Mouse (Mus musculus) forebrain, embryonic 15.5 days (tissue): Measurements from ENCODE around the gene Emsy. TPM values are rescaled to one million over a fixed set of nuclear protein-coding genes. Genes with fewer than 3 reads are reported as not detected.
A peak's percentile ranks its signal among the peaks of the same experiment; 100 is the strongest.

Experiments used
- ATAC-seq: fragments of 200-750 bp; cut with Nextera tagmentation; replicated peaks from 2 replicates; pipeline ENCODE4 v1.8.0; 2017; ENCODE audit warnings: mild to moderate bottlenecking, moderate TSS enrichment, moderate library complexity
- H3K27ac ChIP-seq: fragments of 300-500 bp; sonication (generic); replicated peaks from 2 replicates; pipeline ENCODE4 v1.5.1; 2015; ENCODE audit warnings: mild to moderate bottlenecking, inconsistent platforms
- H3K27me3 ChIP-seq: fragments of 300-500 bp; sonication (generic); 2 replicates; pipeline ENCODE4 v1.6.1; 2015; ENCODE audit warnings: inconsistent platforms
- H3K36me3 ChIP-seq: fragments of 300-500 bp; sonication (generic); 2 replicates; pipeline ENCODE4 v1.6.1; 2015; ENCODE audit warnings: mild to moderate bottlenecking, inconsistent platforms
- H3K4me1 ChIP-seq: fragments of 300-500 bp; sonication (generic); 2 replicates; pipeline ENCODE4 v1.6.1; 2015; ENCODE audit warnings: inconsistent platforms
- H3K4me2 ChIP-seq: fragments of 300-500 bp; sonication (generic); replicated peaks from 2 replicates; pipeline ENCODE4 v1.6.1; 2015; ENCODE audit warnings: mild to moderate bottlenecking, inconsistent platforms
- H3K4me3 ChIP-seq: fragments of 300-500 bp; sonication (generic); 2 replicates; pipeline ENCODE4 v1.5.1; 2015; ENCODE audit warnings: mild to moderate bottlenecking, inconsistent platforms
- H3K9ac ChIP-seq: fragments of 300-500 bp; sonication (generic); replicated peaks from 2 replicates; pipeline ENCODE4 v1.6.1; 2015; ENCODE audit warnings: mild to moderate bottlenecking, inconsistent platforms
- H3K9me3 ChIP-seq: fragments of 300-500 bp; sonication (generic); 2 replicates; pipeline ENCODE4 v1.6.1; 2016; ENCODE audit warnings: inconsistent platforms
- WGBS: fragments of 180-500 bp; shearing (Covaris S2); methylation state at CpG from one replicate; pipeline ENCODE4 v1.1.7; 2015; ENCODE audit warnings: mixed read lengths; 5-methylcytosine and 5-hydroxymethylcytosine counted together
- polyA plus RNA-seq: library from polyadenylated mRNA; unstranded; fragments of >200 nt; fragmentation: Nextera tagmentation; extraction: Ambion mirVana; gene quantifications from 2 replicates; pipeline ENCODE4 v1.2.1, GENCODE M21; 2015

The Emsy gene
- polyA plus RNA-seq, 1 experiment from 2014 or later: 35.3 TPM

DNA sequence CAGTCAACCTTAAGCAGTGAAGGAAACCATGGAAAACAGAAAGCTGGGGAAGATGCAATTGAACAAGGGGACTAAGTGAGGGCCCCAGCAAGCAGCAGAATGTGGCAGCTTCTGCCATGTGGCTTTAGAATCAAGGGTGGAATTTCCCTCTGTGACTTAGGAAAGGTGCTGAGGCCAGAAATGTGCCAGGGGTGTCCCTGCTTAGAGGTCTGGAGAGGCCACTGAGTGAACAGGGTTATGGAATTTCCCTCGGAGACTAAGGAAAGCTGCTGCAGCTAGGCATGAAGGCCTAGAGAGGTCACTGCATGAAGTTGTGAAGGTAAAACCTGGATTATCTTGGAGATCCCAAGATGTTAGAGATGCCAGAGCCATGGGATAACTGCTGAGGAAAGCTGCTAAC lies 33.5 kb upstream of the Emsy start:
- Histone ChIP-seq H3K4me2 (no peak overlapping the region), H3K36me3 (no peaks in the 10 kb centered on the region), H3K9me3 (no peaks in the 10 kb centered on the region), H3K27me3 (no peaks in the 10 kb centered on the region), H3K27ac (no peak overlapping the region), H3K9ac (no peak overlapping the region), H3K4me3 (no peak overlapping the region), H3K4me1 (peaks cover 13% of the 10 kb centered on the region)
- 90% methylated on average over 1 of the region's 1 CpGs for WGBS
- ATAC-seq: no peak

DNA sequence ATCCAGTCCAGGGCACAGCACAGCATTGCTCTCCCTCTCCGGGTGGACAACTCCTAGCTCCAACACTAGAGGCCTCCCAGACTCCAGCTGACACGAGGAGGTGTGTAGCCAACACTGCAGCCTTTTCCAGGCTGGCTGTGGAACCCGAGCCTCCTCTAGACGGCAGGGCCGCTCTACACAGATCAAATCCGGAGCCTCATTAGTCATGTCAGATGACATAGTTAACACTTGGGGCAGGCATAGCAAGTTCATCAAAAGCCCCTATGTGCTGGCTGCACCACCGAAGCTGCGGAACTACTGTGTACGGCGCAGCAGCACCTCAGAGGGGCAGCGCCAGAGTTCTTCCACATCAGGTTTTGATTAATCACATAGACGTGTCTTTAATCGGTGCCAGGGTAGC lies 29.3 kb upstream of the Emsy start:
- H3K4me2 ChIP-seq: no peak overlapping the region

DNA sequence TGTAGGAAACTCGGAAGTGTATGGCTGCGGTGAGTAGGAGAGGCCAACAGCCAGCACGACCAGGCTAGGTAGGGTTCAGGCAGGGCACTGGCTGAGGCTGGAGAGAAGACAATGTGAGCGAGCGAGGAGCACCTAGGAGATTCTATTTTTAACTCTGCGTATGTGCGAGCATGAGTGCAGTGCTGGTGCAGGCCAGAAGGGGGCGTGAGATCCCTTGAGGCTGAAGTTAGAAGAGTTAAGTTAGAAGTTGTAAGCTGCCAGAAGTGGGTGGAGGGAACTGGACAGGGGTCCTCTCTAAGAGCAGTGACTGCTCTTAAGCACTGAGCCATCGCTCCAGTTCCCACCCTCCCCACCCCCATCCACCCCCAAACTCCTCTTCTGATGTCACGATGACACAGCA lies 26.2 kb upstream of the Emsy start:
- no peak overlapping the region for H3K27ac ChIP-seq
- H3K27me3 ChIP-seq: no peaks in the 10 kb centered on the region
- no peak overlapping the region for H3K4me3 ChIP-seq
- H3K4me2 ChIP-seq: no peak overlapping the region
- no peaks in the 10 kb centered on the region for H3K9me3 ChIP-seq
- 92% methylated on average over 10 of the region's 10 CpGs for WGBS
- H3K4me1 ChIP-seq: 0 out of 2 replicates have a peak, but pooled peaks cover 9% of the 10 kb centered on the region
- H3K9ac ChIP-seq: no peak overlapping the region
- no peaks in the 10 kb centered on the region for H3K36me3 ChIP-seq
- ATAC-seq: no peak

More for the DNA sequence above, 29.3 kb upstream of the Emsy start:
- H3K27ac ChIP-seq: no peak overlapping the region
- H3K27me3 ChIP-seq: no peaks in the 10 kb centered on the region
- H3K9ac ChIP-seq: no peak overlapping the region
- H3K36me3 ChIP-seq: no peaks in the 10 kb centered on the region
- 0 out of 2 replicates have a peak, but pooled peaks cover 9% of the 10 kb centered on the region for H3K4me1 ChIP-seq
- no peak overlapping the region for H3K4me3 ChIP-seq
- 50% methylated on average over 13 of the region's 13 CpGs for WGBS
- H3K9me3 ChIP-seq: no peaks in the 10 kb centered on the region
- 0 out of 2 replicates have a peak, but pooled peaks have one; percentile 29 for ATAC-seq

DNA sequence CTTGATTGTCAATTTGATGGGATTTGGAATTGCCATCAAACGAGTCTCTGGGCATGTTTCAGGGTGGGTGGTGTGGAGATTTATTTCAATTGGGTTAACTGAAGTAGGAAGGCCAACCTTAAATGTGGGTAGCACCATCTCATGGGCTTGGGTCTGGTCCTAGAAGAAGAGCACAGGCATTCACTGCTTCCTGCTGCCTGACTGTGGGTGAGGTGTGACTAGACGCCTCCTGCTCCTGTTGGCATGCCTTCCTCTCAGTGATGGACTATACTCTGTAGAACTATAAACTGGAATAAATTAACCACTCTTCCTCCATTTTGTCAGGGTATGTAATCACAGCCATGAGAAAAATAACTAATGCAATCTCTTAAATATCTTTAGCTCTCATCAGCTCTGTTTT lies 24.1 kb upstream of the Emsy start:
- Histone ChIP-seq H3K9ac (no peak overlapping the region), H3K4me1 (0 out of 2 replicates have a peak, but pooled peaks cover 6% of the 10 kb centered on the region), H3K36me3 (no peaks in the 10 kb centered on the region), H3K4me2 (no peak overlapping the region), H3K9me3 (no peaks in the 10 kb centered on the region), H3K27ac (no peak overlapping the region), H3K4me3 (no peak overlapping the region), H3K27me3 (no peaks in the 10 kb centered on the region)
- WGBS: 75% methylated on average over 2 of the region's 2 CpGs
- no peak for ATAC-seq

DNA sequence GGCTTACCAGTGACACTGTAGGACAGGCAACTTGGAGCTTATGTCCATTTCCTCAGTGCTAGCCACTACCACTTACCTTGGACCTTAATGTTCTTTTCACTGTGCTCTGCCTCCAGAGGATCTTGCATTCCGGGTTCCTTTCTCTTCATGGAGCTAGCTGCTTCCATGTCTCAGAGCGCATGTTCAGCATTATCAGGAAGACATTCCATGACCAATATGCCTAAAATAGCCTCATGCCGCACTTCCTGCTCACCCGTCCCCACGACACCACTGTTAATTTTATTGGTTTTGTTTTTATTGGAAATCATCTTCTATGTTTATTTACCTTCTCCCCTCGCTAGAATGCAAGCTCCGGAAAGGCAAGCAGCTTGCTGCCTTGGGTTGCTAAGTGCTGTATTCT lies 21.9 kb upstream of the Emsy start:
- 81% methylated on average over 7 of the region's 7 CpGs for WGBS
- no peak overlapping the region for H3K4me2 ChIP-seq

DNA sequence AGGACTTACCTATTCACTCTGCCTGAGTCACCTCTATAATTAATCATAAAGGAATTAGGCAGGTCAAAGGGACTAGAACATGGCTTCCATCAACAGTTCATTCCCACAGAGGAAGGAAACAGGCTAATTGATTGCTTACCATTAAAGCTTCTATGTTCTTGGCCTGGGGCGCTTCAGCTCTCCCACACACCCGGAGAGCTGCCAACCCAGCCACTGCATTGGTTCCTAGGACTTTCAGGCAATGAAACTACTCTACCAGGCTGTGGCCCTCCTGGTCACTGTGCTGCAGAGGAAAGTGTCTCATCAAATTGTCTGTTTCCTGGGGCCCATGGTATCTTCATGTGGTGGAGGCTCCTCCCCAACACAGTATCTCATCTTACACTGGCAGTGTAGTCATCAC lies 20.9 kb upstream of the Emsy start:
- no peak overlapping the region for H3K27ac ChIP-seq
- H3K9me3 ChIP-seq: no peaks in the 10 kb centered on the region
- H3K4me1 ChIP-seq: no peaks in the 10 kb centered on the region
- 87% methylated on average over 2 of the region's 2 CpGs for WGBS
- no peak for ATAC-seq
- H3K9ac ChIP-seq: no peak overlapping the region
- H3K4me2 ChIP-seq: no peak overlapping the region
- H3K36me3 ChIP-seq: no peaks in the 10 kb centered on the region
- no peaks in the 10 kb centered on the region for H3K27me3 ChIP-seq
- no peak overlapping the region for H3K4me3 ChIP-seq

More for the DNA sequence above, 21.9 kb upstream of the Emsy start:
- Histone ChIP-seq H3K9me3 (no peaks in the 10 kb centered on the region), H3K36me3 (no peaks in the 10 kb centered on the region), H3K9ac (no peak overlapping the region), H3K4me1 (no peaks in the 10 kb centered on the region), H3K27me3 (no peaks in the 10 kb centered on the region), H3K4me3 (no peak overlapping the region), H3K27ac (no peak overlapping the region)
- no peak for ATAC-seq

DNA sequence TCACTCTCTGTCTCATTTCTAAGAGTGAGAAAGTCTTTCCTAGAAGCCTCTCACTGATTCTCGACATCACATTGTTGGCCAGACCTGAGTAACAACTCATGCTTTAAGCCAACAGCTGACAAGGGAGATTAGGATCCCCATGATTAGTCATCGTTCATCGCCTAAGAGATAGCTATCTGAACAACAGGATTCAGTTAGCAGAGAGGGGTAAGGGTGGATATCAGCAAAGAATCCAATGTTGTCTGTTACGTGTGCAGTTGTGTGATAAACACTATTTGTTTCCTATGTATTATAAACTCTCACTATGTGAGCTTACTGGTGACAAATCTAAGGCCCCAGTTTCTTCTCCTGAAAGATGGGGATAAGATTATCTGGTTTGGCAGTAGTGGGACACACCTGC lies 17.8 kb upstream of the Emsy start:
- Histone ChIP-seq H3K27ac (no peak overlapping the region), H3K4me1 (no peaks in the 10 kb centered on the region), H3K9me3 (no peaks in the 10 kb centered on the region), H3K27me3 (no peaks in the 10 kb centered on the region), H3K4me2 (no peak overlapping the region), H3K4me3 (no peak overlapping the region), H3K9ac (no peak overlapping the region), H3K36me3 (no peaks in the 10 kb centered on the region)
- 84% methylated on average over 4 of the region's 4 CpGs for WGBS
- no peak for ATAC-seq

DNA sequence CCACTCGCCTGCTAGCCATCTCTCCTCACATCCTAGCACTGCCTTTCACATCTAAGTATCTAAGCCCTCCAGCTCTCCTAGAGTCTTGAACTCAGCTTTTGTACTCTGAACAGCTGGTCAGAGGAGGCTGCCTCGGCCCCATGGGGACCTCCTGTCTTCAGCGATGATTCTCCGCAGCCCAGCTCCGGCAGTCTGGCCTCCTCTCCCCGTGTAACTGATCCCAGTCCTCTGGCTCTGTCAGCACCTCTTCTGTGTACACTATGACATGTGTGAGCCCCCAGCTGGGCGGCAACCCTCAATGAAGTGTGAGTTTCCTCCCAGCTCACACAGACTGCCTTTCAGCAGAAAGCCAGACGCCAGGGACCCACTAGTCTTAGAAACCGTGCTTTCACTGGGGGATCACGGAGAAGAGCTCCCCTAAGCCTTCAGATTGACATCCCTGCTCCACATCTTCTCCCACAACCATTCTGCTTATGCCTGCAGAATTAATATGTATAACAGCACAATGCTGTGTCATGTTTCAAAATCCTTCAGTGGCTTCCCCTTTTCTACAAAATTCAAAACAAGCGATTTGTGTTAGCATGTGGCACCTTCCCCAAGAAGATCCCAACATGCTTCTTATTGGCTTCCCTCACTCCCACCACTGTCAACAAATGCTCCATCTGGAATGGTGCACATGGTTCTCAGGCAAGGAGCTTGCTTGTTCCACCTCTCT lies 15.8 kb upstream of the Emsy start:
- H3K4me1 ChIP-seq: no peaks in the 10 kb centered on the region
- H3K4me2 ChIP-seq: no peak overlapping the region
- H3K27me3 ChIP-seq: no peaks in the 10 kb centered on the region
- no peak for ATAC-seq
- no peak overlapping the region for H3K27ac ChIP-seq
- H3K4me3 ChIP-seq: no peak overlapping the region
- 69% methylated on average over 11 of the region's 11 CpGs for WGBS
- H3K9ac ChIP-seq: no peak overlapping the region
- H3K9me3 ChIP-seq: no peaks in the 10 kb centered on the region
- no peaks in the 10 kb centered on the region for H3K36me3 ChIP-seq

DNA sequence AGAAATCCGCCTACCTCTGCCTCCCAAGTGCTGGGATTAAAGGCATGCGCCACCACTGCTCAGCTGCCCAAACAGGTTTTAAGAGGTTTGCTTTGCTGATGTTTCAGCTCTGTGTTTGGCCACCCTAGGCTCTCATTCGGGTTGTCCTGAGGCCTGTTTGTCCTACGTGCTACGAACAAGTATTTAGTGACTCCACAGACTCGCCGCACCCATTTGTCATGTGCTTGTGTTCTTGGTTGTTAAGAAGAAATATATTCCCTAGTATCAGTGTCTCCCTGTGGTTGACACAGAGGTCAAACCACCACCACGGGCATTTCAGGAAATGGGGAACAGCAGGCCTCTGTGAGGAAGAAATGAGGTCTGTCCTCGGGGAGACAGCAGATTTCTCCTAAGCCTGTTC lies 14.8 kb upstream of the Emsy start:
- no peaks in the 10 kb centered on the region for H3K4me1 ChIP-seq
- no peaks in the 10 kb centered on the region for H3K9me3 ChIP-seq
- no peak overlapping the region for H3K9ac ChIP-seq
- H3K36me3 ChIP-seq: no peaks in the 10 kb centered on the region
- H3K4me2 ChIP-seq: no peak overlapping the region
- no peak for ATAC-seq
- 83% methylated on average over 9 of the region's 9 CpGs for WGBS
- H3K27me3 ChIP-seq: no peaks in the 10 kb centered on the region
- no peak overlapping the region for H3K27ac ChIP-seq
- H3K4me3 ChIP-seq: no peak overlapping the region

DNA sequence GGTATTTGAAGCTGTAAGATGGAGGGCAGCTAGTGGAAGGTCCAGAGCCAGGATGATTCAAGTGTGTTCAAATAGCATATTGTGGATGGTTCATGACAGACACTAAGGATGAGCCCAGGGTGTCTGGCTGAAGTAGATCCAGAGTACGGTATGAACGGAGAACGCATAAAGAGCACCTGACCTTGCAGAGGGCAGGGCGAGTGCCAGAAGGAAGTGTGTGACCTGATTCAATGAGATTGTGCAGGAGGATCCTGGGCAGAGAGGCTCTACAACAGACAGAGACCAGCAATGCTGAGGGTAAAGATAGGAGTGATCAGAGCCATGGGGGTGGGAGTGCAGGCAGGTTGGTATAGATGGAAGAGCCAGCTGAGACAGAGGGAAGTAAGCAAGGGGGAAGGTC lies 14.2 kb upstream of the Emsy start:
- Histone ChIP-seq H3K9me3 (no peaks in the 10 kb centered on the region), H3K9ac (no peak overlapping the region), H3K4me3 (no peak overlapping the region), H3K4me2 (no peak overlapping the region), H3K4me1 (no peaks in the 10 kb centered on the region), H3K27ac (no peak overlapping the region), H3K36me3 (no peaks in the 10 kb centered on the region), H3K27me3 (no peaks in the 10 kb centered on the region)
- 93% methylated on average over 4 of the region's 4 CpGs for WGBS
- no peak for ATAC-seq

DNA sequence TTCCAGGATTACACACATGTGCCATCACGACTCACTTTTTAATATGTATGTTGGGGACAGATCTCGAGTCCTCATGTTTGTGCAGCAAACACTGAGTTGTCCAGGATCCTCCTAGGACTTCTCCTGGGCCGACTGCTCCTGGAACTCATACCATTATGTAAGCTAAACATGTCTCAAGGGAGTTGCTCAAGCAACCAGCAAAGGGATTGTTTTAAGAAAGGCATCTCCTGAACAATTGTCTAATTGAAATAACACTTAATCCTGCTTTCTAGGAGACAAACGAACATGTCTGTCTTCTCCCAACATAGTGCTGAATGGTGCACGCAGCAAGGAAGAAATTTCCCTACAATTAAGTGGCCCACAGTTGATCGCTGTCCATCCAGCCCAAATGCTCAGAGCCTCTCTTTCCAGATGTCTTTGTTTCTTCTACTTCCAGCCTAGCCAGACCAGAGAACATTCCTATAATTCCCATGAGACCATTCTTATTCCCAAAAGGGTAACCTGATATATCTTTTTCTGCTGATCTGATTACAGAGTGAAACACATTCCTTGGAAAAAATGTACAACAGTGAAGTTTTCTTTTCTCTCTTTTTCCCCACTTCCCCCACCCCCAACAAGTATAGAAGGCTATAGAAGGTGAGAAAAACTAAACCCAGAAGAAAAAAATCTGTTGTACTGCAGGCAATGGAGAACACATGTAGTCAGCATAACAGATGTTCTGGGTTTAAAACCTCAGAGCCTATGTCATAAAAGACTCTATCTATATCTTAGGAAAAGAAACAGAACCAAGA lies 11.6 kb upstream of the Emsy start:
- H3K27ac ChIP-seq: no peak overlapping the region
- no peak for ATAC-seq

DNA sequence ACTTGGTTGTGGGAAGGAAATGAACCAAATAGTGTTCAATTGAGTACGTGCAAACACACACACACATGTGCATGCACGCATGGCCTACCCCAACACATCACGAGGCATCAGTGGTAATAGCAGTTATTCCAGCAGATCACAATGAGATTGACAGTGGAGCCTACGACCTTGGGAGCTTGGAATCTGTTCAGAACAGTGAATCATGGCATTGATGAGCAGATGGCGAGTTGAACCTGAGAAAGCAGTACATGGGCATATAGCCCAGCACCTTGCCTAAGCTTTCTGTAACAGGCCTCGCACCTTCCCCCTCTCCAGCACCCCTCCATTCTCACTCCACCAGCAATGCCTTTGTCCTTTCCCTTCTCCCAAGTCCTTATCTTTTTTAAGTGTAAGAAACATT lies 9.1 kb upstream of the Emsy start:
- Histone ChIP-seq H3K27ac (no peak overlapping the region), H3K4me1 (no peaks in the 10 kb centered on the region), H3K9ac (no peak overlapping the region), H3K27me3 (no peaks in the 10 kb centered on the region), H3K36me3 (no peaks in the 10 kb centered on the region), H3K4me2 (no peak overlapping the region), H3K4me3 (no peak overlapping the region), H3K9me3 (no peaks in the 10 kb centered on the region)
- ATAC-seq: no peak
- WGBS: 80% methylated on average over 6 of the region's 6 CpGs

More for the DNA sequence above, 11.6 kb upstream of the Emsy start:
- Histone ChIP-seq H3K4me1 (no peaks in the 10 kb centered on the region), H3K27me3 (no peaks in the 10 kb centered on the region), H3K9ac (no peak overlapping the region), H3K36me3 (no peaks in the 10 kb centered on the region), H3K4me3 (no peak overlapping the region), H3K9me3 (no peaks in the 10 kb centered on the region), H3K4me2 (no peak overlapping the region)
- WGBS: 66% methylated on average over 6 of the region's 6 CpGs
